Mouse (Mus musculus): Measurements from ENCODE around the gene Rras2.

DNA sequence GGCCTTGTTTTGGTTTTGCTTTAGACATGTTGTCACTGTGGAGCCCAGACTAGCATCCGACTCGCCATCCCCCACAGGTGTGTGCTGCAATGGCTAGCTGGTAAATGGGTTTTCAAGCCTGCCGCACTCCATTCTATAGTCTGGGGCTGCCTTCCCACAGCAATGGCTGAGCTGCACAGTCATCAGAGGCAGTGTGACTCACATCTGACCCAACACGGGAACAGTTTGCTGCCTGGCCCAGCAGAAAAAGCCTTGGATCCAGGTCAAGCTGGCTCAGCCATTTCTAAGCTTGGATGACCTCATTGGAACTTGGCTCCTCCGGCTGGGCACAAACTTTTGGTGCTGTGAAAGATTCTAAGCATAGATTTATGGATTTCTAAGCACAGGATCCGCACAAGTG lies 88.0 kb downstream of the Rras2 start:
- TF ChIP-seq CTCF (IDR thresholded peaks at IDR 0.05; ENCODE audit: low read depth, low read length) (no peak), EP300 (IDR thresholded peaks at IDR 0.05; ENCODE audit: insufficient read depth, low read depth, low read length) (no peak)
